Mouse (Mus musculus) gonadal fat pad, adult 2 months (tissue): ENCODE data around the gene Gbp7. TPM values are rescaled to one million over a fixed set of nuclear protein-coding genes. Genes with fewer than 3 reads are reported as not detected.
"Not testable (repeated sequence)": the region's sequence is repeated elsewhere in the genome, so short reads cannot be mapped to it uniquely, and the experiment has no call there.

Source experiments
- DNase-seq: peaks from one replicate; pipeline ENCODE4 v3.0.0-alpha.2; 2012; ENCODE audit warnings: low read depth
- polyA plus RNA-seq: library from polyadenylated mRNA; depleted of rRNA; stranded (reverse); fragments of >200 nt; gene quantifications from 2 replicates; pipeline ENCODE4 v1.2.3, GENCODE M21; 2012; rRNA removed

Gbp7 gene
- 3.0 and 4.0 TPM in 2 replicates for polyA plus RNA-seq

- DNase-seq: no peak
Measured at GRCm38 (mm10) chr3:142530087-142530953, at the start of gene Gbp7. Gene Gbp7, plus strand, starts transcription at chr3:142530342.

- no peak for DNase-seq
Measured at GRCm38 (mm10) chr3:142490465-142490864, 39.7 kb upstream of the Gbp7 start.

GRCm38 (mm10) chr3:142493536-142494061, 36.5 kb upstream of the Gbp7 start, which contains the start of gene Gbp5:
Gene Gbp5, plus strand, starts transcription at chr3:142493978.
- no peak for DNase-seq

GRCm38 (mm10) chr3:142495146-142495655, 34.9 kb upstream of the Gbp7 start:
- DNase-seq: no peak

- no peak for DNase-seq
Measured at GRCm38 (mm10) chr3:142496113-142497101, 33.7 kb upstream of the Gbp7 start.

- no peak for DNase-seq
Measured at GRCm38 (mm10) chr3:142497123-142497841, 32.9 kb upstream of the Gbp7 start.

- DNase-seq: no peak
Measured at GRCm38 (mm10) chr3:142498941-142499340, 31.2 kb upstream of the Gbp7 start.

- DNase-seq: no peak
Measured at GRCm38 (mm10) chr3:142528116-142528515, 2.0 kb upstream of the Gbp7 start.

- DNase-seq: no peak
Measured at GRCm38 (mm10) chr3:142529597-142529996, 545 bp upstream of the Gbp7 start.

GRCm38 (mm10) chr3:142531595-142531994, 1.5 kb downstream of the Gbp7 start:
- no peak for DNase-seq

- DNase-seq: no peak
Measured at GRCm38 (mm10) chr3:142533185-142533584, 3.0 kb downstream of the Gbp7 start.

GRCm38 (mm10) chr3:142535667-142536066, 5.5 kb downstream of the Gbp7 start:
- DNase-seq: no peak

- no peak for DNase-seq
Measured at GRCm38 (mm10) chr3:142541391-142541790, 11.2 kb downstream of the Gbp7 start.

- DNase-seq: not testable (repeated sequence)
Measured at GRCm38 (mm10) chr3:142542776-142543175, 12.6 kb downstream of the Gbp7 start.

GRCm38 (mm10) chr3:142546690-142547089, 16.5 kb downstream of the Gbp7 start:
- no peak for DNase-seq

GRCm38 (mm10) chr3:142550052-142550676, 20.0 kb downstream of the Gbp7 start:
- no peak for DNase-seq

- no peak for DNase-seq
Measured at GRCm38 (mm10) chr3:142554601-142555000, 24.5 kb downstream of the Gbp7 start.

- no peak for DNase-seq
Measured at GRCm38 (mm10) chr3:142555623-142556022, 25.5 kb downstream of the Gbp7 start.

- DNase-seq: no peak
Measured at GRCm38 (mm10) chr3:142559632-142560228, 29.6 kb downstream of the Gbp7 start, which contains the start of gene Gbp3. Gene Gbp3, plus strand, starts transcription at chr3:142560026.

GRCm38 (mm10) chr3:142560296-142560948, 30.3 kb downstream of the Gbp7 start:
- no peak for DNase-seq
